Mouse (Mus musculus) hematopoietic multipotent progenitor cell, adult 10-12 weeks (in vitro differentiated cells): Measurements from ENCODE around the gene Zbtb21. TPM values are rescaled to one million over a fixed set of nuclear protein-coding genes. Genes with fewer than 3 reads are reported as not detected.

Experiments
- polyA plus RNA-seq: library from polyadenylated mRNA; stranded (reverse); fragments of >175 nt; gene quantifications from 2 replicates; pipeline ENCODE4 v1.2.3, GENCODE M21; 2012; ENCODE audit warnings: low replicate concordance

The Zbtb21 gene
- polyA plus RNA-seq: 23.2 and 34.5 TPM in 2 replicates

DNA sequence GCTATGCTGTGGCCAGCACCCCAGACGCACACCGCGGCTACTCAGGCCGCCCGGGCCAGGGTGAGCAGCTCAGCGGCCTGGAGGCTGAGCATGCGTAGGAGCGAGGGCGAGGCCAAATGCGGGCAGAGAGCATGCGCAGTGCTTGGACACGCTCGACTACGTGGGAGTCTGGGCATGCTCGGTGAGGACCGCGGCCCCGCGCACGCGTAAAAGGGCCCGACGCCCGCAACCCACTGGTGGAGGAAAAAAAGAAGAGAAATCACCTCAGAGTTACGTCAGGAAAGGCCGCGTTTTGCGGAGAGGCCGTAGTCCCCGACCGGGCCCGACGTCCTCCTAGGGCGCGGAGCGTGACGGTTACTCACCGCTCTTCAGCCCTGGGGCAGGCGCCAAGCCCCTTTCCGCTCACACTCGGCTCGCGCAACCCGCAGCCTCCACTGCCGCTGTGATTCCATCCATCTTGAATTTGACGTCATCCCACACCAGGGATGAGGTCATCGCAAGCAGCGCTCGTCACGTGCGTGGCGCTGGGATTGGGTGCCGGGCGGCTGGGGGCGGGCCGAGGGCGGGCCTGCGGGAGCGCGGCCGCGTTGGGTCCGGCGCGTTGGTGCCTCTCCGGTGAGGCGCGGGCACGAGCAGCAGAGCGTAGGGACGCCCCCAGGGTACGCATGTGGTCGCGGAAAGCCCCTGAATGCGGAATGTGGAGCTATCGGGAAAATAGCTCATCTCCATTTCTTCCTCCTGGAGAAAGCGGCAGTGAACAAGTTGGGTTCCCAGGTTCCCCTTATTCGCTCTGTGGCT lies at the start of gene Zbtb21, which contains the start of gene C2cd2:
TSS of gene Zbtb21 (minus strand) at position 472 of the 798 bp plus-strand sequence.
TSS of gene C2cd2 (minus strand) at position 448 of the 798 bp plus-strand sequence.

DNA sequence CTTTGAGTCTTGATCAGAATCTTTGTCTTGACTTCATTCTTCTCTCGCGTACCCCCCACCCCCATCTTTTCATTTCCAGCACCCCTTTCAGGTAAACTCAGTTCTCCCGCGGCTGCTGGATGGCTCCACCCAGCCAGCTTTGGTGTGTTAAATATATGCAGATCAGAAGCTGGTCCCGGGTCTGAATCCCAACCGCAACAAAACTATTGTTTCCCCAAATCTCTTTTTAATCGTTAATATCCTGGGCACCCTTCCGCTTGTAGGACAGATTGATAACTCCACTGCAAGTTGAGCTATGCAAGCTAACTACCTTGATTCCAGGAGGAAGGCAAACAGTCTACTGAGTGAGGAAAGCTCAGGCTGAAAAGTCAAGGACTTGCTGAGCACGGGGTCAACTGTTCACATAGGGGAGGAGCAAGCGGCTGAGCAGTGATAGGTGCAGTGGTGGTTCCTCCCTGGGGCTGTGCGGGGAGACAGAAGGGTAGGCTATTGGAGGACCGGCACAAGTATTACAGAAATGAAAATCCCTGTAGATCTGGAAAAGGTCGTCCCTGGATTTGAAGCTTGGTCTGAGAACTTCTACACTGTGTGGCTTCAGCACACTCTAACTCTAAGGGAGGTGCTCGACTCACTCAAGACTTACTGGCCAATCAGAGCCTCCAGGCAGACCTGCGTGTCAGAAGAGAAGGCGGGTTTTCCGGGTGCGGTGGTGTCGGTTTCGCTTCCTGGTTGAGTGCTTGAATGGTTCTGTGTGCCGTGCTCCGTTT lies 34.4 kb upstream of the Zbtb21 start, which contains the start of gene B230307C23Rik:
TSS of gene B230307C23Rik (plus strand) at position 700 of the 767 bp plus-strand sequence.

Other genes with a start within 250 kb of the Zbtb21 start
- gene Ripk4, start 198.8 kb downstream of the Zbtb21 start, polyA plus RNA-seq: 0.03 and 0.17 TPM in 2 replicates
- gene Prdm15, start 110.8 kb downstream of the Zbtb21 start, polyA plus RNA-seq: 3.1 and 5.2 TPM in 2 replicates
- 19.7 and 34.4 TPM in 2 replicates for gene C2cd2, start within 50 bp of the Zbtb21 start, polyA plus RNA-seq
- 0.41 and 1.9 TPM in 2 replicates for gene B230307C23Rik, start 34.7 kb upstream of the Zbtb21 start, polyA plus RNA-seq
- gene A630089N07Rik, start 119.8 kb upstream of the Zbtb21 start, polyA plus RNA-seq: 0.15 and 0.68 TPM in 2 replicates